Mouse (Mus musculus): ENCODE data around the gene Ripor2. TPM values are rescaled to one million over a fixed set of nuclear protein-coding genes. Genes with fewer than 3 reads are reported as not detected.

The Ripor2 gene
- polyA plus RNA-seq, 1 experiment = 34.3 TPM

GRCm38 (mm10) chr13:24638371-24639214, 56.6 kb downstream of the Ripor2 start:
- H3K4me3 ChIP-seq (ENCODE audit: control insufficient read depth, insufficient read depth, low read length) = peak overlapping the region; percentile 84
- no peaks in the 10 kb centered on the region for H3K27me3 ChIP-seq (ENCODE audit: control insufficient read depth, insufficient read depth, low read length)
- peak; percentile 62 for DNase-seq
- H3K36me3 ChIP-seq (ENCODE audit: control insufficient read depth, insufficient read depth, low read length) = no peaks in the 10 kb centered on the region
- peak; percentile 28; the same call in 1 of the 2 replicates for TF ChIP-seq CTCF (IDR thresholded peaks at IDR 0.05; ENCODE audit: borderline replicate concordance, control insufficient read depth, extremely low read depth, insufficient read depth, low read length, poor library complexity)
- 0 out of 2 replicates have a peak, but pooled peaks have one; percentile 30 for TF ChIP-seq POLR2A (IDR thresholded peaks at IDR 0.05; ENCODE audit: control insufficient read depth, extremely low read depth, insufficient read depth, low read length, poor library complexity)
- peak overlapping the region; percentile 71; the same call in 1 of the 2 replicates for H3K27ac ChIP-seq (ENCODE audit: control insufficient read depth, insufficient read depth, low read length)
- peaks cover 59% of the 10 kb centered on the region for H3K4me1 ChIP-seq (replicated peaks; ENCODE audit: control insufficient read depth, insufficient read depth, low read length)
- WGBS = under 1% methylated on average over 61 of the region's 66 CpGs

GRCm38 (mm10) chr13:24639215-24640165, 57.5 kb downstream of the Ripor2 start:
- peak; percentile 42 for DNase-seq
- Histone ChIP-seq H3K4me1 (replicated peaks; ENCODE audit: control insufficient read depth, insufficient read depth, low read length) (peaks cover 50% of the 10 kb centered on the region), H3K4me3 (ENCODE audit: control insufficient read depth, insufficient read depth, low read length) (peak overlapping the region; percentile 84), H3K27me3 (ENCODE audit: control insufficient read depth, insufficient read depth, low read length) (no peaks in the 10 kb centered on the region), H3K27ac (ENCODE audit: control insufficient read depth, insufficient read depth, low read length) (peak overlapping the region; percentile 77), H3K36me3 (ENCODE audit: control insufficient read depth, insufficient read depth, low read length) (no peaks in the 10 kb centered on the region)
- no peak for TF ChIP-seq CTCF (IDR thresholded peaks at IDR 0.05; ENCODE audit: borderline replicate concordance, control insufficient read depth, extremely low read depth, insufficient read depth, low read length, poor library complexity)
- TF ChIP-seq POLR2A (IDR thresholded peaks at IDR 0.05; ENCODE audit: control insufficient read depth, extremely low read depth, insufficient read depth, low read length, poor library complexity) = no peak
- WGBS = 3% methylated on average over 22 of the region's 22 CpGs

DNA sequence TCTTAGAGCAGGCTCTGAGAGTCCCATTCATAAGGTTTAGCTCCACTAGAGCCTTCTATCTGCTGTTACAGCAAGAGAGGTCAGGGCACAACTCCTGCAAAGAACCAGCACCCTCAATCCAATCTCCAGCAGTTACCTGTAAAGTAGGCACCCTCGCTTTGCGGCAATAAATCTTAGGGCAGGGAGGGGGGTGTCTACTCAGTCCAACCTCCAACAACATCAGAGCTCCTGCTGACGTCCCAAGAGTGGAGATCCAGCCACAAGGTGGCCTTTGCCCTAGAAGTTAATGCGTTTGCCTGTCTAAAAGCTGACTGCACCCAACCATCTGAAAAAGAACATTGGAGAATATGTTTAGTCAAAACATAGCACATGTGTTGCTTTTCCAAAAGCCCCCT, 58.2 kb downstream of the Ripor2 start:
- H3K36me3 ChIP-seq (ENCODE audit: control insufficient read depth, insufficient read depth, low read length) = no peaks in the 10 kb centered on the region
- peak overlapping the region; percentile 77 for H3K27ac ChIP-seq (ENCODE audit: control insufficient read depth, insufficient read depth, low read length)
- no peak overlapping the region for H3K4me3 ChIP-seq (ENCODE audit: control insufficient read depth, insufficient read depth, low read length)
- H3K4me1 ChIP-seq (replicated peaks; ENCODE audit: control insufficient read depth, insufficient read depth, low read length) = peaks cover 46% of the 10 kb centered on the region
- H3K27me3 ChIP-seq (ENCODE audit: control insufficient read depth, insufficient read depth, low read length) = no peaks in the 10 kb centered on the region
- 11% methylated on average over 4 of the region's 4 CpGs for WGBS
- peak; percentile 31 for DNase-seq
- TF ChIP-seq CTCF (IDR thresholded peaks at IDR 0.05; ENCODE audit: borderline replicate concordance, control insufficient read depth, extremely low read depth, insufficient read depth, low read length, poor library complexity) = no peak
- TF ChIP-seq POLR2A (IDR thresholded peaks at IDR 0.05; ENCODE audit: control insufficient read depth, extremely low read depth, insufficient read depth, low read length, poor library complexity) = no peak

GRCm38 (mm10) chr13:24640836-24641385, 58.9 kb downstream of the Ripor2 start:
- Histone ChIP-seq H3K4me3 (ENCODE audit: control insufficient read depth, insufficient read depth, low read length) (no peak overlapping the region), H3K4me1 (replicated peaks; ENCODE audit: control insufficient read depth, insufficient read depth, low read length) (peaks cover 42% of the 10 kb centered on the region), H3K27me3 (ENCODE audit: control insufficient read depth, insufficient read depth, low read length) (no peaks in the 10 kb centered on the region), H3K36me3 (ENCODE audit: control insufficient read depth, insufficient read depth, low read length) (no peaks in the 10 kb centered on the region), H3K27ac (ENCODE audit: control insufficient read depth, insufficient read depth, low read length) (no peak overlapping the region)
- WGBS = 48% methylated on average over 3 of the region's 3 CpGs
- TF ChIP-seq CTCF (IDR thresholded peaks at IDR 0.05; ENCODE audit: borderline replicate concordance, control insufficient read depth, extremely low read depth, insufficient read depth, low read length, poor library complexity) (no peak), POLR2A (IDR thresholded peaks at IDR 0.05; ENCODE audit: control insufficient read depth, extremely low read depth, insufficient read depth, low read length, poor library complexity) (no peak)
- peak; percentile 32 for DNase-seq

DNA sequence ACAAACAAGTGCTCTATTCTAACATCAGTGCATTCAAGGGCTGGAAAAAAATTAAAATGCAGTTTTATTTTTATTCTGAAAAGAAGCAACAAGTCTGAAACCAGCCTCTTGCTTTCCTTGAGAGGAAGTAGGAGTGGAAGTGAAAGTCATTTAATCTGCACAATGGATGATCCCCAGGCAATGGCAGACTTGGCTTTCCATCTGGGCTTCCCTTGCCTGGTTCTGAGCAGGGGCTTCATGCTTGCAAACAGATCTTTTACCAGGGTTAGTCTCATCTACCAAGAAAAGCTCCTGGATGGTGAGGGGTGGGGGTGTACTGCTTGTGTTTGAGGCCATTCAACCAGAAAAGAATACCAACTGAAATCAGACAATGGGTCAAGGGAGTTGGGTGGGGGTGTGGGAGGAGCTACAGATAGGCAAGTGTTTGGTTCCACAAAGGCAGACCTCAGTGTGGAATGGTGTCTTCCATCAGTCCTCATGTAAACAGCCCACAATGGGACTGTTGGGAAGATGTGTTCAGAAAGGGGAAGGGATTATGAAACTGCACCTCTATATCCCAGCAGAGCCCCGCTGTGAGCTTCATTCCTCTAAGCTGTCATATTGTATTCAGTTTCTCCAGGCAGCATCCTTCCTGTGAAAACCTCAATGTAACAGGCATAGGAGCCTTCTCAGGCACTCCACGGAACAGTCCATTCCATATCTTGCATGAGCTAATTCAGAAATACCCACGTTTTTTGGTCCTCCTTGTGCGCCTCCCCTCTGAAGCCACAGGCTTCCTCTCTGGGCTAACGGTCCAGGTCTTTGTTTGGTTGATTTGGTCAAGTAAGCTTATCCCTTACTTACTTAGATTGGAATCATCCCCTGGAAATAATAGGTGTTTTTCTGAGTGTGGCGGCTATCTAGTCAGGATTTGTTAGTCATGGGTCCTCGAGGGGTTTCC, 59.8 kb downstream of the Ripor2 start:
- TF ChIP-seq POLR2A (IDR thresholded peaks at IDR 0.05; ENCODE audit: control insufficient read depth, extremely low read depth, insufficient read depth, low read length, poor library complexity) (no peak), CTCF (IDR thresholded peaks at IDR 0.05; ENCODE audit: borderline replicate concordance, control insufficient read depth, extremely low read depth, insufficient read depth, low read length, poor library complexity) (no peak)
- no peak for DNase-seq
- Histone ChIP-seq H3K27me3 (ENCODE audit: control insufficient read depth, insufficient read depth, low read length) (no peaks in the 10 kb centered on the region), H3K4me3 (ENCODE audit: control insufficient read depth, insufficient read depth, low read length) (no peak overlapping the region), H3K36me3 (ENCODE audit: control insufficient read depth, insufficient read depth, low read length) (no peaks in the 10 kb centered on the region), H3K4me1 (replicated peaks; ENCODE audit: control insufficient read depth, insufficient read depth, low read length) (peaks cover 38% of the 10 kb centered on the region), H3K27ac (ENCODE audit: control insufficient read depth, insufficient read depth, low read length) (no peak overlapping the region)
- WGBS = 13% methylated on average over 7 of the region's 7 CpGs
